Mouse (Mus musculus): Measurements from ENCODE around the gene Plcb3.

DNA sequence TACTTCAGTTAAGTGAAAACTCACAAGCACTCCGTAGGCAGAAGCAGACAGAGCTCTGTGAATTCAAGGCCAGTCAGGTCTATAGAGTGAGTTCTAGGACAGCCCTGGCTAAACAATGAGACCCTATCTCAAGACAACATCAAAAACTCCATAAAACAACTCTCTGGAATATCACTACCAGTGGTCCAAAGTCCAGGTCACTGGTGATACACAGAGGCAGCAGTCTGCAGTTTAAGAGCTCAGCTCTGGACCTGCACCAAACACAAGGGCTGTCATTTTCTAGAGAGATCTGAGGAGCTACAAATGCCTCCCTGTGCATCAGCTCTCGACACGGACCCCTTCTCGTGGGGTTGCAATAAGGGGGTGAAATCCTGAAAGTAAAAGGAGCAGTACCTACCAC lies 57.9 kb downstream of the Plcb3 start:
- TF ChIP-seq CTCF (IDR thresholded peaks at IDR 0.05; ENCODE audit: borderline replicate concordance, control insufficient read depth, extremely low read depth, insufficient read depth, low read length, poor library complexity): no peak
- no peak for TF ChIP-seq POLR2A (IDR thresholded peaks at IDR 0.05; ENCODE audit: control insufficient read depth, extremely low read depth, insufficient read depth, low read length, poor library complexity)

Data from thymus, adult 2 months (tissue).